Mouse (Mus musculus) heart, adult 2 months (tissue): ENCODE results near the gene Spdef. TPM values are rescaled to one million over a fixed set of nuclear protein-coding genes. Genes with fewer than 3 reads are reported as not detected.

ENCODE experiments used
- DNase-seq, 2 experiments: peaks; one replicate each; pipeline ENCODE4 v3.0.0; 2021
- H3K27ac ChIP-seq: fragments of 200-600 bp; 2 replicates; pipeline ENCODE4 v1.8.1; 2022
- H3K27me3 ChIP-seq: fragments of 200-500 bp; 2 replicates; pipeline ENCODE4 v1.6.1; 2012; ENCODE audit warnings: mild to moderate bottlenecking, low read length, inconsistent platforms, mixed read lengths; ENCODE audit not compliant: control insufficient read depth, insufficient read depth
- H3K36me3 ChIP-seq: fragments of 200-500 bp; 2 replicates; pipeline ENCODE4 v1.6.1; 2012; ENCODE audit warnings: low read length, inconsistent platforms; ENCODE audit not compliant: control insufficient read depth, insufficient read depth
- H3K4me1 ChIP-seq: fragments of 200-500 bp; 2 replicates; pipeline ENCODE4 v1.6.1; 2011; ENCODE audit warnings: low read length; ENCODE audit not compliant: control insufficient read depth, insufficient read depth
- H3K4me3 ChIP-seq: fragments of 200-600 bp; 2 replicates; pipeline ENCODE4 v1.8.1; 2022
- H3K79me2 ChIP-seq: fragments of 200-500 bp; replicated peaks from 2 replicates; pipeline ENCODE4 v1.6.1; 2012; ENCODE audit warnings: mild to moderate bottlenecking, inconsistent platforms, low read length, moderate library complexity, mixed read lengths; ENCODE audit not compliant: control insufficient read depth, insufficient read depth
- H3K9ac ChIP-seq: fragments of 200-500 bp; 2 replicates; pipeline ENCODE4 v1.6.1; 2012; ENCODE audit warnings: low read depth, mild to moderate bottlenecking, control low read depth, inconsistent platforms, low read length, mixed read lengths
- CTCF ChIP-seq: fragments of 200-600 bp; IDR thresholded peaks from 2 replicates; pipeline ENCODE4 v1.8.1; 2022; ENCODE audit warnings: antibody characterized with exemption, mild to moderate bottlenecking, moderate library complexity
- EP300 ChIP-seq: fragments of 200-500 bp; IDR thresholded peaks from 2 replicates; pipeline ENCODE4 v1.6.1; 2011; ENCODE audit warnings: low read depth, low read length, control low read depth; ENCODE audit not compliant: insufficient read depth
- POLR2A ChIP-seq: fragments of 200-500 bp; IDR thresholded peaks from 2 replicates; pipeline ENCODE4 v1.6.1; 2011; ENCODE audit warnings: mild to moderate bottlenecking, low read depth, low read length, control low read depth; ENCODE audit not compliant: insufficient read depth
- WGBS: fragments of 180-500 bp; shearing (Covaris S2); methylation state at CpG from one replicate; pipeline ENCODE4 v1.1.7; 2018; 5-methylcytosine and 5-hydroxymethylcytosine counted together
- intact Hi-C: fragments of 180-260 bp; cut with DNase I; formaldehyde crosslinking; loops from one replicate; pipeline ENCODE4 v1.15.1; 2025
- polyA plus RNA-seq: library from polyadenylated mRNA; depleted of rRNA; stranded (reverse); fragments of >200 nt; gene quantifications from 2 replicates; pipeline ENCODE4 v1.2.3, GENCODE M21; 2012
- total RNA-seq, 2 experiments: library from RNA; stranded (reverse); gene quantifications; 2 replicates each; pipeline ENCODE4 v1.2.3; 2021

Spdef gene
- total and polyA plus RNA-seq, 3 experiments: 0.21 TPM; not detected in 2

- Histone ChIP-seq H3K27ac (no peak overlapping the region), H3K36me3 (no peaks in the 10 kb centered on the region), H3K9ac (no peak overlapping the region), H3K27me3 (no peaks in the 10 kb centered on the region), H3K4me1 (no peaks in the 10 kb centered on the region), H3K4me3 (no peak overlapping the region), H3K79me2 (no peaks in the 10 kb centered on the region)
- intact Hi-C loops: no loop called here
- no peak for DNase-seq
- TF ChIP-seq EP300 (no peak), CTCF (no peak), POLR2A (no peak)
- 29% methylated on average over 3 of the region's 3 CpGs for WGBS
Observed at GRCm38 (mm10) chr17:27724327-27724726, 4.4 kb downstream of the Spdef start.

- Histone ChIP-seq H3K4me1 (no peaks in the 10 kb centered on the region), H3K4me3 (no peak overlapping the region), H3K36me3 (no peaks in the 10 kb centered on the region), H3K27ac (no peak overlapping the region), H3K79me2 (no peaks in the 10 kb centered on the region), H3K27me3 (no peaks in the 10 kb centered on the region), H3K9ac (no peak overlapping the region)
- TF ChIP-seq EP300 (no peak), POLR2A (no peak), CTCF (no peak)
- intact Hi-C loops: no loop called here
- DNase-seq: peak; percentile 32 to 48
- 68% methylated on average over 9 of the region's 9 CpGs for WGBS
Observed at GRCm38 (mm10) chr17:27721125-27721664, 7.6 kb downstream of the Spdef start.

DNA sequence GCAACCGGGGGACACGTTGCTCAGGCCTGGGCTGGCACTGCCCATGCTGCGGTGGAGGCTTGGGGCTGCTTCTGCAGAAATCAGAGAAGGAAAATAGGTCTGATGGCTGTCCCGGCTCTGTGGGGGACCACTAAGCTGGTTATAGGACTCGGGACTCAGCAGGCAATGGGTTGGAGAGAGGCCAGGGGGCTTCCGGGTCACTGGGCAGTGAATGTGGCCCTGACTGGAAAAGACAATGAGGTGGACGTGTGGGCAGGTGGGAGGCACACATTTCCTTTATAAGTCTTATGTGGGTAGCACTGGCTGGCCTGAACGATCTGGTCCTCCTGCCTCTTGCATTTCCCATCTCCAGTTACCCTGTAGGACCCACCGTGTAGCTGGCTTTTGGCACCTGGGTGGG lies 8.4 kb downstream of the Spdef start:
- WGBS: 45% methylated on average over 9 of the region's 9 CpGs
- TF ChIP-seq CTCF: no peak
- TF ChIP-seq POLR2A: no peak
- TF ChIP-seq EP300: no peak
- Histone ChIP-seq H3K9ac (no peak overlapping the region), H3K4me1 (no peaks in the 10 kb centered on the region), H3K4me3 (no peak overlapping the region), H3K36me3 (no peaks in the 10 kb centered on the region), H3K27me3 (no peaks in the 10 kb centered on the region), H3K27ac (no peak overlapping the region), H3K79me2 (no peaks in the 10 kb centered on the region)
- intact Hi-C loops: no loop called here
- DNase-seq: no peak

GRCm38 (mm10) chr17:27719663-27720062 lies 9.1 kb downstream of the Spdef start:
- H3K79me2 ChIP-seq: no peaks in the 10 kb centered on the region
- no peak overlapping the region for H3K27ac ChIP-seq
- H3K9ac ChIP-seq: no peak overlapping the region
- H3K4me3 ChIP-seq: no peak overlapping the region
- H3K4me1 ChIP-seq: no peaks in the 10 kb centered on the region
- intact Hi-C loops: no loop called here
- DNase-seq: no peak
- no peaks in the 10 kb centered on the region for H3K36me3 ChIP-seq
- WGBS: 70% methylated on average over 14 of the region's 14 CpGs
- no peak for TF ChIP-seq CTCF
- TF ChIP-seq EP300: no peak
- no peaks in the 10 kb centered on the region for H3K27me3 ChIP-seq

- H3K4me3 ChIP-seq: no peak overlapping the region
- 46% methylated on average over 5 of the region's 5 CpGs for WGBS
- no peaks in the 10 kb centered on the region for H3K79me2 ChIP-seq
- H3K27ac ChIP-seq: no peak overlapping the region
- no peaks in the 10 kb centered on the region for H3K27me3 ChIP-seq
- intact Hi-C loops: no loop called here
- DNase-seq: no peak
- H3K9ac ChIP-seq: no peak overlapping the region
- peak; percentile 20; the same call in 1 of the 2 replicates for TF ChIP-seq CTCF
- no peak for TF ChIP-seq POLR2A
- no peaks in the 10 kb centered on the region for H3K4me1 ChIP-seq
- H3K36me3 ChIP-seq: no peaks in the 10 kb centered on the region
Observed at GRCm38 (mm10) chr17:27718250-27718649, 10.5 kb downstream of the Spdef start.

GRCm38 (mm10) chr17:27716804-27717203 lies 12.0 kb downstream of the Spdef start:
- Histone ChIP-seq H3K9ac (no peak overlapping the region), H3K4me1 (no peaks in the 10 kb centered on the region), H3K4me3 (no peak overlapping the region), H3K27me3 (no peaks in the 10 kb centered on the region), H3K36me3 (no peaks in the 10 kb centered on the region), H3K27ac (no peak overlapping the region), H3K79me2 (no peaks in the 10 kb centered on the region)
- TF ChIP-seq POLR2A: no peak
- TF ChIP-seq EP300: no peak
- no peak for TF ChIP-seq CTCF
- DNase-seq: no peak
- 8% methylated on average over 16 of the region's 16 CpGs for WGBS
- intact Hi-C loops: no loop called here

GRCm38 (mm10) chr17:27712832-27713231 lies 15.9 kb downstream of the Spdef start:
- DNase-seq: no peak
- Histone ChIP-seq H3K79me2 (no peaks in the 10 kb centered on the region), H3K9ac (no peak overlapping the region), H3K27ac (no peak overlapping the region), H3K4me1 (no peaks in the 10 kb centered on the region), H3K27me3 (no peaks in the 10 kb centered on the region), H3K4me3 (no peak overlapping the region), H3K36me3 (no peaks in the 10 kb centered on the region)
- intact Hi-C loops: no loop called here
- 64% methylated on average over 1 of the region's 1 CpGs for WGBS
- TF ChIP-seq POLR2A (no peak), CTCF (no peak), EP300 (no peak)
